Mouse (Mus musculus) left cerebral cortex, adult 18-20 months (tissue): ENCODE measurements around the gene Gpr161. TPM values are rescaled to one million over a fixed set of nuclear protein-coding genes. Genes with fewer than 3 reads are reported as not detected.

Source experiments
- DNase-seq, 2 experiments: peaks; one replicate each; pipeline ENCODE4 v3.0.0; 2021 to 2022; ENCODE audit warnings: low spot score in 2 of 2, mixed read lengths in 1 of 2
- long read RNA-seq, 2 experiments: library from polyadenylated mRNA; stranded (forward); transcript quantifications; one replicate each; pipeline ENCODE4 v2.0.0; 2021
- total RNA-seq, 2 experiments: library from RNA; stranded (reverse); gene quantifications; 2 replicates each; pipeline ENCODE4 v1.2.3; 2021

The Gpr161 gene
- total RNA-seq = 1 to 10 TPM; 6.9 to 9.8 TPM
- long read RNA-seq, experiment 1, partial matches to known transcripts = 0 of 2 reads
- long read RNA-seq, experiment 1, other reads (novel, unspliced or antisense) = 2 of 2 reads
- long read RNA-seq, experiment 2, partial matches to known transcripts = 0 of 2 reads
- long read RNA-seq, experiment 2, other reads (novel, unspliced or antisense) = 2 of 2 reads

DNA sequence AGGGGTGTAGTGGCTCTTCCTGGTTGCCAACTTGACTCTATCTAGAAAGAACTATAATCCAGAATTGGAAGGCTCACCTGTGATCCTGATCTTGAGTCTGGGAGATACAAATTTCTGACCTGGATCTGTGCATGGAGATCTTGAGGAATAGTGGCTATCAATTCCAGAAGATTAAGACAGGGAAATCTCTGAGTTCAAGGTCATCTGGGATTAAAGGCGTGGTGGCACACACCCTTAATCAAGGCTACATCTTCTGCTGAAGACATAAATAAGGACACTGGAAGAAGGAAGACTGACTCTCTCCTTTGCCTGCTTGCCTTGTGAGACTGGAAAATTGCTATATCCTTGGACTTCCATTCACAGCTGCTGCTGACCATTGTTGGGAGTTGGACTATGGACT is at the start of gene Gpr161:
TSS of gene Gpr161 (plus strand) at position 301 of the 400 bp plus-strand sequence.
- no peak for DNase-seq

DNA sequence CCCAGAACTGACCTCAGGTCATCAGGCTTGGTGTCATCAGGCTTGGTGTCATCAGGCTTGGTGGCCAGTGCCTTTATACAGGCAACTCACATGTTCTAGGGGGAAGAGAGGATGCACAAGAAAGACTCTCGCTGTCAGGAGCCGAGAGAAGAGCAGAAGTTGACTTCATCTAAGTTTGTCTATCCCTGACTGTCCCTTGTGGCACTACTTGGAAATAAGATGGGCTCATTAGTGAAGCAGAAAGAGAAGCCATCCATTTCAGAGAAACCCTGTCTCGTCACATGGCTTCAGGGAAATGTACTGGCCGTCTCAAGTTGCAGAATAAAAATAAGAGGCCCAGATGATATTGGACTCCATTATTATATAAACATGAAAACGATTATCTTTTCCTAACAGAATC is 49.0 kb upstream of the Gpr161 start:
- no peak for DNase-seq

DNA sequence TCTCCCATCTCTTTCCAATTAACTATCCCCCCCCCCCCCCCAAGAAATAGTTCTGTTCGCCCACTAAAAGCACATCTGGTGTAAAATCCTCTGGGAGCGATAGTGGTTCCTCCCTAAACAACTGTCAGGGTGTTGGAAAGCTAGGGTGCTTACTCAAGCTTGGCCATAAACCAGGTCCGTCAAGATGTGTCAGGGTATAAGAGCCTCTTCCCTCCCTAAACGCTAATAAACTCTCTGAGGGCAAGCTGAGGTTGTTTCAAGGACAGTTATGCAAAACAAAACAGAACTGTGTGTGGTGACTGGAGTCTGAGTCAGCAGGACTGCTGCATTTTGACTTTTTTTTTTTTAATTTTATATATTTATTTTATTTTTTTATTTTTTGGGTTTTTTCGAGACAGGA is 48.5 kb upstream of the Gpr161 start:
- no peak for DNase-seq

DNA sequence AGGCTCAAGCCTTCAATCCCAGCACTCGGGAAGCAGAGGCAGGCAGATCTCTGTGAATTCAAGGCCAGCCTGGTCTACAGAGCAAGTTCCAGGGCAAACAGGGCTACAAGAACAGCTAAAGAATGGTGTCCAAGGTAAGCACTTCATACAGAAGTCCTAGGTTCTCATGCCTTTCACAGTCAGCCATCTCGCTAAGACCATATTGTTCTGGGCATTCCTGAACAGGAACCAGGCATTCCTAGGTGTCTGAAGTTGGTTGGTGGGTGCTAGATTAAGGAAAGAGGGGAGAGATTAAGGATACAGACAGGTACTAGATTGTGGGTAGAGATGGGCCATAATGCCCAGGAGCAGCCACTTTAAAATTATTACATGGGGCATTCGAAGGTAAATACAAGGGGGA is 47.8 kb upstream of the Gpr161 start:
- no peak for DNase-seq

DNA sequence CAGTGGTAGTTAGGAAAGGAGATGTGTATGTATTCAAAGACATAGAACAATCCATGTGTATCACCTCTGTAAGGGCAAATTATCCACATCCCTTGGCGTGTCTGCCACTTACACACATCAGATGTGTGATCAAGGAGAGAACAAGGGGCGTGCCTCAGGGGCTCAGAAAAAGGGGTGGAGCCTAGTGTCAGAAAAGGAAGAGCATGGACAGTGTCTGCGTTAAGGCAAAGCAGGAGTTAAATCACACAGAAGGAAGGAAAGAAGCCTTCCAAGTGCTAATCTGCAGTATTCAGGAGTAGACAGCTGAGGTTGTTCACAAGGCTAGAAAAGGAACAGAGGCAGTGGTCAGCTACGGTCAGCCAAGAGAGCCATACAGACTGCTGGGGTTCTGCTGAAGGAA is 46.7 kb upstream of the Gpr161 start:
- no peak for DNase-seq

DNA sequence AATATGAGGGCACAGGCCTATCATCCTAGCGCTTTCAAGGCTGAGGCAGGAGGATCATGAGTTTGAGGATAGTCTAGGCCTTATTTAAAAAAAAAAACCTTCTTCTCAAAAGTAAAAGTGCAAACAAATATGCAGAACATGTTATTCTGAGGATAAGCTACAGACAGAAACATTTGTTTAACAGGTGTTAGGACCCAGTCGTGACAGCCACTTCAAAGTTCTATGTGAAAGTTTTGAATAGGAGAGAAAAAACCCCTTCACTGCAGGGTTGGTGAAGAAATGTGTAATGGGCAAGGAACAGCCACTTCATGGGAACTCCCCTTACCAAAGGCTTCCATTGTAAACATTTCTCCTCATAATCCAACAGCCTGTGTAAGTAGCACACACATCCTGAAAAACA is 45.0 kb upstream of the Gpr161 start:
- no peak for DNase-seq

DNA sequence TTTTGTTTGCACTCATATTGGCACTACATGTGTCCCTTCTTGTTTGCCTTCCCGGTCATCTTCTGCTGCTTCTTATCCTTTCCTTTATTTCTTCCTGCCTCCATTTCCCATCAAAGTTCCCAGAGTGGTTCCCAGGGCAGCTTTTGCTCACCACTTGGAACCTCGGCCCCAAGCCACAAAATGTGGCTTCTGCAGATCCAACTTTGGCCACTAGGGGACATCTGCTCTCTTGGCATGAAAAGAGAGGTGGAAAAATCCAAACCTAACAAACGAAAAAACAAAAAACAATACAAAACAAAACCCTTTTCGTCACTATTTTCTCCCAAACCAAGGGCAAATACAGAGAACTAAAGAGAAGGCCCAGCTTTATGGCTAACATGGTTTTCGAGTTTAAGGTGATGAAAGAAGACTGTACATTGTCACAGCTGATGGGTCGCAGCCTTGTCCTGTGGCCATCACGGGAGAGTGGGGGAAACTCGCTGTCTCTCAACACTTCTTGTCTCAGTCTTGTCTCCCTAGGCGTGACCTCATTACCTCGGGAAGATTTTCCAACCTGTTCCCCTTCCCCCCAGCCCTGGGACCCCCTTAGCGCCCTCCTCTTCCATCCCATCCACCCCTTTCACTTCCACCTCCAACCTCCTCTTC is 43.4 kb upstream of the Gpr161 start:
- peak; percentile 26 to 49 for DNase-seq

DNA sequence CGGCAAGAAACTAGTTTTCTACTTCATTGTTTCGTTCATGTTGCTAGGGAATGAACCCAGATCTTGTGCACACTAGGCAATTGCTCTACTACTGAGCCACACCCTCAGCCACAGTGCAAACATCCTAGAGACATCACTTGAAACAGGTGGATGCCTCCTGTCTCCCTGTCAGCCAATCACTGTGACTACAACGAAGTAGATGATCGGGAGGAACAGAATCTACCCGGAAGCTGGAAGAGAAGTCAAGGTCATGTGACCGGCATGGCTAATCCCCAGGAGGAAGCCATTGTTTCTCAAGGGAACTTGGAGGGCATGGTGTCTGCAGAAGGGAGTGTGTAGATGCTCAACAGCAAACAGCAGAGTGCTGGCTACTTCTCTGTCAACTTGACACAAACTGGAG is 20.6 kb upstream of the Gpr161 start:
- DNase-seq = no peak

DNA sequence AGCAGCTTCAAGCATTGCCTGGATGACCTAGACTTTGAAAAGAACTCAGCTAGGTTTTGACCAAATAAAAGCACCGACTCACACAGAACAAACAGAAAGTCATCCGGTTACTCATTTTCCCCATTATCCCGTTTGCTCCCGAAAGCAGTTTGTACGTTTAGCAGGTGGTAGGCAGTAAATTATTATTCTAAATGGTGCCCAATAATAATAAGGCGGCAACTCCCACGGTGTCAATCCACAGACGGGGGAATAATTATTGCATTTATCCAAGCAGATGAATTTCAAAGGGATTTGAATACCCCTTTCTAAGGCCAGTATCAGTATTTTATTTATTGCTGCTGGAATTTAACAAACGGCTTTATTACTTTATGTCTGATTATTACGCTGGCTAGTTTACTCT is 14.8 kb upstream of the Gpr161 start:
- no peak for DNase-seq

DNA sequence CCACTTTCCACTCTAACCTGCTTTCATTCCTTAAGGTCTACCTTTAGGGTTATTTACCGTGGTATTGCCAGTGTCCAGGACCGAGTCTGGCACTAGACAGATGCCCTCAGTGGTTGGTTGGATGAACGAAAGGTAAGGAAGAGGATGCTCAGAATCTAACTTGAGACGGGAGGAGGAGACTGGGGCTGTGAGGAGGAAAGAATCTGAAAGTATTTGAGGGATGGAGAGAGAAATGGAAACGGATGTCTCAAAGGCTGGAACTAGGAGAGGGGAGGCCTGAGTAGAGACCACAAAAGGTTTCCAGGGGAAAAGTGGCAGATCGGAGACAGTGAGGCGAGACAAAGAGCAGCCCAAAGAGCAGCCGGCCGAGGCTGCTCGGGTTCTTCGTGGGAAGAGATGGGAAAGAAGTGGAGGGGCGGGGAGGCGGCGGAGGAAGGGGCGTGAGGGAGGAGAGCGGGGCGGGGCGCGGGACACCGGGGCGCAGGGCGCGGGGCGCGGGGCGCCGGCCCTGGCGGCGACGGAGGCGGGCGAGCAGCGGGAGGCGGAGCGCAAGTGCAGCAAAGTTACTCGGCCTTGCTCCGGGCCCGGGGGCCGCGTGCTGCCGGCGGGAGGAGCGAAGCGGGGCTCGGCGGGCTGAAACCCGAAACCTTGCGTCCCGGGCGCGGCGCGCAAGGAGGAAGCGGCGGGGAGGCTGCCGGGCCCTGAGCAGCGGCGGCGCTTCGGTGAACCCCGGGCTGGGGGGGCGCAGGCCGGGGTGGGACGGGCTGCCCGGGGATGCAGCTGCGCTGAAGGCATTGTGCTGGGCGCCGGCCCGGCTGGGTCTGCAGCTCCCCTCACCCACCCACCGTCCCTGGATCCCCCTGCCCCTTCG is 14.0 kb upstream of the Gpr161 start:
- peak; percentile 18 to 45 for DNase-seq

DNA sequence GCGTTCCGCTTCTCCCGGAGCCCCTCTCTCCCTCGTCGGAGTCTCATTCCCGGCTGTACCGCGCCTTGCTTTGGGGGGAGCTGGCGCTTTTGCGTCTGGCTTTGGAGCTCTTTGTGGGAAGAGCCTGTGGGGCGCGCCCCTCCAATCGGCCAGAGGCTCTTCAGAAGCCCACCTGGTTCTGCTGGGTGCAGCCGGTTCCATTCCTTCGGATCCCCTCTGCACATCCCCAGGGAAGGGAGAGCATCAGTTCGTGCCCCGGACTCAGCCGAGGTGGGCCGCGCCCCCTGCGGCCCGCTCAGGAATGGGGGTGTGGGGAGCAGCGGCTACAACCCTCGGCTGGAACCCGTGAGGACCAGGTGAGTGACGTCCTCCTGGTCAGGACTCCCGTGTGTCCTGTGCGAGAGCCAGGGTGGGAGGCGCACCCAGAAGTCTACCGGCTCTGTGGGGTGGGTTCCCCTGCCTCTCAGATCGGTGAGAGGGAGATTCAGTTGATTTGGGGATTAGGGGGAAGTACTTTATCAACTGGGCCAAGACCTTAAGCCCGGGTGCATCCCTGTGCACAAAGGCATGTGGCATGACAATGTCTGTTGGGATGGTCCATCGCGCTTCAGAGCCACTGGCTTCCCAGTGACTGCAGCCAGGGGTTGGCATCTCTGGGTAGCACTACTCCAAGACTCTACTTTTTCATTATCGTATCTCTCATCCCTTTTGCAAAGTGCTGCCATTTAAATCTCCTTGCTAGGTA is 13.2 kb upstream of the Gpr161 start:
- no peak for DNase-seq

DNA sequence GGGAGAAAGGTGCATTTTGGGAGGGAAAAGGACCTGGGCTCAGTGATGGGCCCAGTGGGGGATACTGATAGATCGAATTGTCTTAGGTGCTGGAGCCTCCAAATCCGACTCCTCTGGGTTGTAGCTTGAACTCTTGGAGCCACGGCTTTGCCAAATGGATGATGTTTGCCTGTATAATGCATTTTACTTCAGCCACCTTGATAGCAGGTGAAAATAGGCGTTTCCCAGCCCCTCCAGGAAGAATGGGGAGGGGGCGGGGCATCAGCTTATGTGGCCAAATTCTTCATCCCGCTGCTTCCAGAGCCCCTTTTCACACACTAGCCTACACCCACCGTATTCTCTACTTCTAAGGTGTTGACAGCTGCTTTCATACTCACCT is 12.6 kb upstream of the Gpr161 start:
- no peak for DNase-seq

DNA sequence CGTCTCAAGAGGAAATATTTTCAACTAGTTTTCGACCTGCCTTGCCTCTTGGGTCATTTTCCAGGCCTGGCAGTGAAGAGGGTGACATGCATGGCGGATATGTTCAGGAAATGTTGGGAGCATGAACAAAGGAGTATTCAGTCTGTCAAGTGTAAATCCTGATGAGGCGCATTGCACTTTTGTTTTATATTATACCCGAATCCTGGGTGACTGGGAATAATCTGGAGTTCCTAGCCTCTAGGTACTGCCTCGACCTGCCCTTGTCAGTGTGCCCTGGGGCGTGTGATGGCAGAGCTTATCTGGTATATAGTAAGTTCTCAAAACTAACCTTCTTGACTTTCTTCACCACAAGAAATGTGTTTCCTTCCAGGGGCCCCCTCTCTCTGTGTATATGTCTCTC is 11.5 kb upstream of the Gpr161 start:
- DNase-seq = no peak

DNA sequence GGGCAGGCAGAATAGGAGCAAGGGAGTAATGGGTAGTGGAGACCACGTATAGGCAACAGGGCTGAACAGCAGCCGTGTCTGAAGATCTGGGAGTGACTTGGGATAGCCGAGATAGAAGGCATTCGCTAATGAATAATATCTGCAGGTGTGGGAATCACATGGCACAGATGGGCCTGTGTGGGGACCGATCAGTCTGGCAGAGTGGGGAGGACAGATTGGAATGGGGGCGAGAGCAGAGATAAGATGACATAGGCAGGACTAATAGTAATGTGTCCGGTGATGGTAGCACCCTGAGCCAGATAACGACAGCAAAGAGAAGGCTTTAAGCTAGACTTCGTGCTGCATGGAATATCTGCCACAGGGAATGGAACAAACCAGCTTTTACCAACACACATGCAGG is 7.4 kb upstream of the Gpr161 start:
- DNase-seq = no peak

DNA sequence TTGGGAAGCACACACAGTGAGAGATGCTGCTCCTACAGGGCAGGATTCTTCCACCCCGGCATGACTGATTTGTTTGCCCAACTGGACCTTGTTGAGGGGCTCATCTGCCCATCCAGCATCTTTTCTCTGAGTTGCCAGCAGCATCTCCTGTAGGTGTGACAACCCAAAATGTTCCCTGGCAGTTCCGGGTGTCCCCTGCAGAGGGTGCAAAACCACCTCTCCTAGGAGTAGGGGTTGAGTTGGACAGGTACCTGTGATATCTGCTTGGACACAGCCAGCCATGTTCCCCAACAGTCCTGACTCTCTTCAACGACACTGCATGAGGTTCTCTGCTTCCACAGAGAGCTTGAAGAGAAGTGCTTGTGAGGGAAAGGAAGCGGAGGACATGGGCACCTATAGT is 5.8 kb upstream of the Gpr161 start:
- no peak for DNase-seq

DNA sequence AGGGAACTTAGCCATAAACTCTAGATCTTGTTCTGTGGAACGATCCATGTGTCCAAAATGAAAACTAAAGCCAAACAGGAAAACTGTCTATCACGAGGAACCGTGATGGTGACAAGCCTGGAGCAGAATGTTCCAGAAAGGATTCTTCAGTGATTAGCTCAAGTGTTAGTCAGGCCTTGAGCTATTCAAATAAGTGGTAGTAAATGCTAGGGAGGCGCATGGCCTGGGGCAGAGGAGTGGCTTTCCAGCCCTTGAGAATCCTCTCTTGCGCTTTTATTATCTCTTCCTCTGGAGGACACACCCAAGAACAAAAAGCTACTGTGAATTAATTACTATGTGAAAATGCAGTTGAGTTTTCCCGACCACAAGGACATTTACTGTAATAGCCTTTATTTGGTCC is 4.0 kb upstream of the Gpr161 start:
- DNase-seq = no peak

DNA sequence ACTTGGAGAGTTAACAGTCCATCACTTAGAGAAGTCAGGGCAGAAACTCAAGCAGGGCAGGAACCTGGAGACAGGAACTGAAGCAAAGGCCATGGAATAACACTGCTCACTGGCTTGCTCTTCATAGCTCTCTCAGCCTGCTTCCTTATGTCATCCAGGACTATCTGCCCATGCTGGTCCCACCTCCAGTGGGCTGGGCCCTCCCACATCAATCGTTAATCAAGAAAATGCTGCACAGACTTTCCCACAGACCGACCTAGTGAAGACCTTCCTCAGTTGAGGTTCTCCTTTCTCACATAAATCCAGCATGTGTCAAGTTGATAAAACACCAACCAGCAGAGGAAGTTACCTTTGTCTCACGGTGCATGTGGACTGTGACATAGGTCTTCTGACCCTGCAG is 5.5 kb downstream of the Gpr161 start:
- DNase-seq = no peak

DNA sequence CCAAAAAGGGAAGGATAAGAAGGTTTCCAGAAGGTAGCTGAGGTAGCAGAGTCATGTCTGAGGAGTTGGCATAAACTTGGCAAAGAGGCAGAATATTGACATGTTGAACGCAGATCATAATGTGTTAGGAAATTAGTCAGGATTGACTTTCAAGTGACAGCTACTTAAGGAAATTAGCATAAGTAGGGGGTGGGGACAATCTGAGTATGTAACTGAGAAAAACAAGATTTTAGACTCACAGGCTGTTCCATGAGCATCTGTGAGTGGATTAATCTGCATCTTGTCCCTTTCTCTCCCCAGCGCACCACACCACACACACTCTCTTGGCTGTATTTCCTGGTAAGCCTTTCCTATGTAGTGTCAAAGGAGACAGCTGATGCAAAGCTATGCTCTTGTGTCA is 6.0 kb downstream of the Gpr161 start:
- no peak for DNase-seq

DNA sequence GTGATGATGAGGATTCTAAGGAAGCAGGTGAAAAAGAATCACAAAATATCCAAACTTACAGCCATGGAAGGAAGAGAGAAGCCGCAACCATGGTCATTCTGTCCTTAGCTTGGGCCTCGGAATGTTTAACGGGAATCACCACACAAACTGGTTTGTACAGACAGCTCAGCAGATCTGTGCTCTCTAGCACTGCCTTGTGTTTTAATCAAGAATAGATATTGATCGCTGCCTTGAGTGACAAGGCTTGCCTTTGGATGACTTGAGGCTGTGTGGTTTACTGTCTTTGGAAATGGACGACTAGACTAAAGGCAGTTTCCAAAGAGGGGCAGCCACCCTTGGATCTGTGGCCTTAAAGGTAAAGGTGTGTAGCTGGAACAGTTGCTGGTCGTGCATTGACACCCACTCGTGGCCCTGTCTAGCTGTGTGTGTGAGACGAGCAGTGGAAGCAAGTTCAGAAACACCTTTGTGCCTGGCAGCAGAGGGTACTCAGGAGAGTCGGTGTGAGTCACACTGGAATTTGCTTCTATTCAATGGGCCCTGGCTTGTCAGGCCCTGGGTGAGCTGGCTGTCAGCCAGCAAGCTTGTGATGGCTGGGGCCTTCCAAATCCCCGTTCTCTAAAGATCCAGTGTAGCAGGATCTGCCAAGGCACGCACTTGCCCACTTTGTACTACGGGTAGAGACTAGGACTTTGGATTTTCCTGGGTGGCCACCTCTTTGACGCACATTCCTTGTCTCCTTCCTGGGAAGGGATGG is 7.0 kb downstream of the Gpr161 start:
- no peak for DNase-seq

DNA sequence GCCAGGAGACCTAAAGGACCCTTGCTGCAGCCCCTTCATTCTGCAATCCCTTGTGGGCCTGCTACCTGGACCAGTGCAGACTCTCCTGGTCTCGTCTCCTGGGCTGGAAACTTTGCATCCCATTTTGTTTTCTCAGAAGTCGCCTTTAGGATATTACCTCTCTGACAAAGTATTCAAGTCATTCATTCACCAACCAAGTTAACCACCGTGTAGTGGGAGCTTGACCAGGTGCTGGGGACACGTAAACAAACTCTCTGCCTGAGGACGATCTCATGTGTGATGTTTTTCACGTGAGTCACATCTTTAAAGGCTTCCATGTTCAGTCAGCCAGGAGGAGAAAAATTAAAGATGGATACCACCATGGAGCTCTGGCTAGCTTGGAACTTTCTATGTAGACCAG is 7.6 kb downstream of the Gpr161 start:
- DNase-seq = no peak

DNA sequence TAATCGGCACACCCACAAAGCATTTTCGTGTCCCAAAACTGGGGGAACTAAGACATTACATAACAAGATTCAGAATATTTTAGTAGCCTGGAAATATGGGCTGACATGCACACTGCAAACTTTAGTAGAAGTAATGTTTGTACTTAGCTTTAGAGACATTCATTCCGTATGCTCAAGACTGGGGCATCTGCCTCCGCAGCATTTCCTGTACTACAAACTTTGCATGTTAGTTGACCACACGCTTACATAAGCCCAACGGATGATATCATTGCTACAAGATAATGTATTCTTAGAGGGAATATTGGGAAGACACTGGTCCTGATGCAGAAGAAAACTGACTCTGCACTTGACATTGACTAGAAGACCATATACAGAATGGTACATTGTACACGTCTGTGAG is 8.8 kb downstream of the Gpr161 start:
- no peak for DNase-seq
